Mouse (Mus musculus) ES-Bruce4 (cell line): ENCODE data around the gene Syngap1. TPM values are rescaled to one million over a fixed set of nuclear protein-coding genes. Genes with fewer than 3 reads are reported as not detected.
"Not testable (repeated sequence)": the region's sequence is repeated elsewhere in the genome, so short reads cannot be mapped to it uniquely, and the experiment has no call there.

Experiments
- H3K27ac ChIP-seq: 2 replicates; pipeline ENCODE4 v1.5.1; 2012; ENCODE audit warnings: low read length, inconsistent platforms; ENCODE audit not compliant: insufficient read depth
- H3K27me3 ChIP-seq: 2 replicates; pipeline ENCODE4 v1.6.1; 2012; ENCODE audit warnings: mild to moderate bottlenecking, low read length, inconsistent platforms; ENCODE audit not compliant: control insufficient read depth, poor library complexity, insufficient read depth, severe bottlenecking
- H3K36me3 ChIP-seq: 2 replicates; pipeline ENCODE4 v1.6.1; 2012; ENCODE audit warnings: inconsistent platforms, mild to moderate bottlenecking, low read length, moderate library complexity; ENCODE audit not compliant: control insufficient read depth, poor library complexity, insufficient read depth, severe bottlenecking
- H3K4me1 ChIP-seq: one replicate; pipeline ENCODE4 v1.8.1; 2011; ENCODE audit warnings: low read length; ENCODE audit not compliant: control insufficient read depth, insufficient read depth
- H3K4me3 ChIP-seq: 2 replicates; pipeline ENCODE4 v1.5.1; 2011; ENCODE audit warnings: low read depth, mild to moderate bottlenecking, low read length
- H3K9ac ChIP-seq: 2 replicates; pipeline ENCODE4 v1.6.1; 2012; ENCODE audit warnings: low read depth, mild to moderate bottlenecking, inconsistent platforms; ENCODE audit not compliant: poor library complexity, severe bottlenecking
- H3K9me3 ChIP-seq: replicated peaks from 2 replicates; pipeline ENCODE4 v1.6.1; 2012; ENCODE audit warnings: mild to moderate bottlenecking, low read length, inconsistent platforms; ENCODE audit not compliant: control insufficient read depth, poor library complexity, insufficient read depth, severe bottlenecking
- CTCF ChIP-seq: IDR thresholded peaks from one replicate; pipeline ENCODE4 v1.8.1; 2011; ENCODE audit warnings: low read depth, low read length
- EP300 ChIP-seq: IDR thresholded peaks from 2 replicates; pipeline ENCODE4 v1.6.1; 2011; ENCODE audit warnings: low read depth, low read length; ENCODE audit not compliant: insufficient read depth
- POLR2A ChIP-seq: IDR thresholded peaks from one replicate; pipeline ENCODE4 v1.8.1; 2011; ENCODE audit warnings: low read length; ENCODE audit not compliant: insufficient read depth
- polyA plus RNA-seq: library from polyadenylated mRNA; stranded (reverse); fragments of >200 nt; gene quantifications from 2 replicates; pipeline ENCODE4 v1.2.4, GENCODE M21; 2011; ENCODE audit warnings: low read depth; ENCODE audit not compliant: missing spikeins, insufficient read depth, insufficient read length

Gene Syngap1
- polyA plus RNA-seq, 1 experiment, result 23.5 TPM

- no peaks in the 10 kb centered on the region for H3K4me1 ChIP-seq
- H3K27me3 ChIP-seq, result no peaks in the 10 kb centered on the region
- H3K9me3 ChIP-seq, result no peaks in the 10 kb centered on the region
- no peak overlapping the region for H3K9ac ChIP-seq
- TF ChIP-seq EP300 (no peak), POLR2A (no peak), CTCF (no peak)
- H3K4me3 ChIP-seq, result no peak overlapping the region
- H3K27ac ChIP-seq, result no peak overlapping the region
- H3K36me3 ChIP-seq, result peaks cover 5% of the 10 kb centered on the region
Measured at GRCm38 (mm10) chr17:26970221-26970620, 29.2 kb downstream of the Syngap1 start.

- no peaks in the 10 kb centered on the region for H3K9me3 ChIP-seq
- TF ChIP-seq EP300, result no peak
- no peak for TF ChIP-seq CTCF
- no peak for TF ChIP-seq POLR2A
- peaks cover 10% of the 10 kb centered on the region for H3K36me3 ChIP-seq
- no peaks in the 10 kb centered on the region for H3K27me3 ChIP-seq
- H3K4me3 ChIP-seq, result no peak overlapping the region
- no peaks in the 10 kb centered on the region for H3K4me1 ChIP-seq
- H3K9ac ChIP-seq, result 0 out of 2 replicates have a peak overlapping the region, but pooled peaks have one; percentile 61
- H3K27ac ChIP-seq, result no peak overlapping the region
Measured at GRCm38 (mm10) chr17:26971247-26971905, 30.3 kb downstream of the Syngap1 start.

GRCm38 (mm10) chr17:26972107-26972506 lies 31.1 kb downstream of the Syngap1 start:
- H3K36me3 ChIP-seq, result peaks cover 14% of the 10 kb centered on the region
- H3K27me3 ChIP-seq, result no peaks in the 10 kb centered on the region
- H3K9ac ChIP-seq, result peak overlapping the region; percentile 61
- no peak overlapping the region for H3K27ac ChIP-seq
- TF ChIP-seq CTCF (no peak), EP300 (no peak), POLR2A (no peak)
- H3K4me1 ChIP-seq, result no peaks in the 10 kb centered on the region
- H3K9me3 ChIP-seq, result no peaks in the 10 kb centered on the region
- peak overlapping the region; percentile 85 for H3K4me3 ChIP-seq

GRCm38 (mm10) chr17:26972703-26973574 lies 31.9 kb downstream of the Syngap1 start, which contains the start of gene Zbtb9:
Gene Zbtb9 (plus strand): TSS chr17:26973167.
- H3K9ac ChIP-seq, result peak within 1 kb of the TSS; percentile 61
- no peaks in the 10 kb centered on the region for H3K9me3 ChIP-seq
- no peak within 1 kb of the TSS for H3K27ac ChIP-seq
- H3K4me1 ChIP-seq, result no peaks in the 10 kb centered on the region
- peak within 1 kb of the TSS; percentile 85 for H3K4me3 ChIP-seq
- TF ChIP-seq POLR2A (peak; percentile 97), EP300 (no peak)
- no peaks in the 10 kb centered on the region for H3K27me3 ChIP-seq
- peaks cover 17% of the 10 kb centered on the region for H3K36me3 ChIP-seq

- Histone ChIP-seq H3K4me1 (no peaks in the 10 kb centered on the region), H3K27me3 (no peaks in the 10 kb centered on the region), H3K36me3 (peaks cover 17% of the 10 kb centered on the region), H3K9ac (no peak overlapping the region), H3K27ac (no peak overlapping the region), H3K4me3 (no peak overlapping the region), H3K9me3 (no peaks in the 10 kb centered on the region)
- no peak for TF ChIP-seq POLR2A
- no peak for TF ChIP-seq CTCF
- TF ChIP-seq EP300, result no peak
Measured at GRCm38 (mm10) chr17:26974547-26974946, 33.5 kb downstream of the Syngap1 start.

GRCm38 (mm10) chr17:26975415-26975814 lies 34.4 kb downstream of the Syngap1 start:
- no peak overlapping the region for H3K9ac ChIP-seq
- TF ChIP-seq POLR2A (no peak), EP300 (no peak), CTCF (no peak)
- no peaks in the 10 kb centered on the region for H3K27me3 ChIP-seq
- H3K27ac ChIP-seq, result no peak overlapping the region
- no peak overlapping the region for H3K4me3 ChIP-seq
- H3K36me3 ChIP-seq, result peaks cover 17% of the 10 kb centered on the region
- H3K9me3 ChIP-seq, result no peaks in the 10 kb centered on the region
- no peaks in the 10 kb centered on the region for H3K4me1 ChIP-seq

GRCm38 (mm10) chr17:26977354-26977753 lies 36.3 kb downstream of the Syngap1 start:
- not testable (repeated sequence) for H3K4me1 ChIP-seq
- peaks cover 17% of the 10 kb centered on the region for H3K36me3 ChIP-seq

More at GRCm38 (mm10) chr17:26977354-26977753, 36.3 kb downstream of the Syngap1 start:
- not testable (repeated sequence) for H3K27me3 ChIP-seq, H3K4me3 ChIP-seq, H3K9me3 ChIP-seq, H3K27ac ChIP-seq, H3K9ac ChIP-seq
